Mouse (Mus musculus) cerebellum, postnatal 14 days (tissue): ENCODE results near the gene Herpud1.
A peak's percentile ranks its signal among the peaks of the same experiment; 100 is the strongest.

Source experiments
- DNase-seq, 2 experiments: peaks; one replicate each; pipeline ENCODE4 v3.0.0; 2021; ENCODE audit warnings: mixed read lengths in 2 of 2

The Herpud1 gene

DNA sequence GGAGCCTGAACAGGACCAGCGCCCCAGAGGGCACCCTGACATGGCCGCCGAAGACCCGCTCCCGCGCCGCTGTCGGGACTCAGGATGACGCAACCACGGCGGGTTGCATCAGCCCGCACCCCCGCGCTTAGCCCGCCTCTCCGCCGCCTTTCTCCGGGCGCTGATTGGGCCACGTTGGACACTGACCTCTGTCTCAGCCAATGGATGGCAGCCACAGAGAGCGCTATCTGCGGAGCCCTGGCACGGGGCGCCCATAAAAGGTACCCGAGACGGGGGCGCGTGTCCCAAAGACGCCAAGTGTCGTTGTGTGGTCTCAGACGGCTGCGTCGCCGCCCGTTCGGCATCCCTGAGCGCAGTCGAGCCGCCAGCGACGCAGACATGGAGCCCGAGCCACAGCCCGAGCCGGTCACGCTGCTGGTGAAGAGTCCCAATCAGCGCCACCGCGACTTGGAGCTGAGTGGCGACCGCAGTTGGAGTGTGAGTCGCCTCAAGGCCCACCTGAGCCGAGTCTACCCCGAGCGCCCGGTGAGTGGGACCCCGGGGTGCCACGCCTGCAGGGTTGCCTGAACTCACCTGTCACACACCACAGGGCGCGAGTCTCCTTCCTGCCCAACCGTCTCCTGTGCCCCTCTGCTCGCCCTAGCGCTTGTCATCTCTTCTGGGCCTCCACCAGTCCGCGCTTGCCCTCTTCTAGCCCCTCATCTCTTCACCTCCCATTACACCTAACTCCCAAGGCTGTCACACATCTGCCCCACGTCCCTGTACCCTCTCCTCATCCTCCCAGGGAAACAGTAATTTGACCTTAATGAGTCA, at the start of gene Herpud1:
TSS of gene Herpud1 (plus strand) at position 225 of the 813 bp plus-strand sequence.
- DNase-seq = peak; percentile 98 to 99

DNA sequence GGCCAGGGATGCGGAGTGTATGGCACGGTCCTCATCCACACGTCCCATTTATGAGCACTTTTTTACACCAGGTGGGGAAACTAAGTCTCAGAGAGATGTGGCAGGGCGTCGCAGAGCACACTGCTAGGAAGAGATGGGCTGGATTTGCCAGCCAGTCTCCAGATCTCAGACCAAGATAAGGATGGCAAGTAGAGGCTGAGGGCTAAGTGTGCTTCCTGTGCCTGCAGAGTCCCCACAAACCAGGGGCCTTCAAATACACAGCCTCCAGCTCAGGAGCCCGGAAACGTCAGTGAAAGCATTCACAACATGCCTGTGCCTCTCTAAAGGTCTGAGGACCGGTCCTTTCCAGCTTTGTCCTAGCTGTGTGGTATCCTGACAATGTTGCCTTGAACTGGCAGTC, 48.7 kb upstream of the Herpud1 start:
- DNase-seq = no peak

DNA sequence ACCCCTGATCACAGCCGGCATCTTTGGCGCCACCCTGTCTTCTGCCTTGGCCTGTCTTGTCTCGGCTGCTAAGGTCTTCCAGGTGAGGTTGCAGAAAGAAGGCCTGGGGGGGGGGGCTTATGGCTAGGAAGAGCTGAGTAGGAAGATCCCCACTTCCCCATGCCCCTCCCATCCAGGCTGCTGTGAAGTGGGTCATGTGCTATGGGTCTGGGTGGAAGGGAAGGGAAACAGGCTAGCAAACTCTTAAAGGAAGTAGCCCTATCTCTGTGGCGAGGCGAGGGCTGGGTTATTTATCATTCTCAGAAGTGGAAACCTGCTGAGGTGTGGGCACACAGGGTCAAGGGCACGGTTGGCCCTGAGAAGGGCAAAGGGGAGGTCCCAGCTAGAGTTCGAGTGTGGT, 45.4 kb upstream of the Herpud1 start:
- DNase-seq = no peak

DNA sequence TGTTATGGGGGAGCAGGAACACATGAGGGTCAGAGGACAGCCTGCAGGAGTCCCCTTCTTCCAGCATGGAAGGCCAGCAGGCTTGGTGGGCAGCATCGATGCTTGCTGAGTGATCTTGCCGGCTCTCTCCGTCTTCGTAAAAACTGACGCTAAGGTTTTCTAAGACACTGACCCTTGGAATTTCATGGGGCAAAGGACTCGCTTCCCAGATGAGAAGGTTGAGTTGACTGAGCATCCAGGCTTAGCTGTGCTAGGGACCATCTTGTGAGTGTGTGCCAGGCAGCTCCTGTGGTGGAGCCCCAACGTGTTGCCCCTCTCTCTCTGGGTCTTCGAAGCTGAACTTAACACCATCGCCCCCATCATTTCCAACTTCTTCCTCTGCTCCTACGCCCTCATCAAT, 43.5 kb upstream of the Herpud1 start:
- DNase-seq = no peak

DNA sequence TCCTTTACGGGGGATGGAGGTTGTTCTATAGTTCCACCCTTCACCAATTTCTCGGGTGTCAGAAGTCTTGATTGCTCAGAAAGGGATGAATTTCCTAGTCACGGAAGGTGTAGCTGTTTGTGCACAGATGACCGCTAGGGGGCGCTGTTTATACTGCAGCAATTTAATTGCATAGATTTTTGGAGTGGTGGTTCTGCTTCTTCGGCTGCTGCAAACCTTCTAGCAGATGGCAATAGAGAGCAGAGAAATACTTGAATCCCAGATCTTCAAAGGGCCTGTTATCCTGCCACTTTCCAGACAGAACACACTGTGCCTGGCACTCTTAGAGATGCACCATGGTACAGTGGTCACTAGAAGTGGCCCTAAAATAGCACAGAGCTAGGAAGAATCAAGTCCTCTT, 42.9 kb upstream of the Herpud1 start:
- DNase-seq = peak; percentile 90 to 93

DNA sequence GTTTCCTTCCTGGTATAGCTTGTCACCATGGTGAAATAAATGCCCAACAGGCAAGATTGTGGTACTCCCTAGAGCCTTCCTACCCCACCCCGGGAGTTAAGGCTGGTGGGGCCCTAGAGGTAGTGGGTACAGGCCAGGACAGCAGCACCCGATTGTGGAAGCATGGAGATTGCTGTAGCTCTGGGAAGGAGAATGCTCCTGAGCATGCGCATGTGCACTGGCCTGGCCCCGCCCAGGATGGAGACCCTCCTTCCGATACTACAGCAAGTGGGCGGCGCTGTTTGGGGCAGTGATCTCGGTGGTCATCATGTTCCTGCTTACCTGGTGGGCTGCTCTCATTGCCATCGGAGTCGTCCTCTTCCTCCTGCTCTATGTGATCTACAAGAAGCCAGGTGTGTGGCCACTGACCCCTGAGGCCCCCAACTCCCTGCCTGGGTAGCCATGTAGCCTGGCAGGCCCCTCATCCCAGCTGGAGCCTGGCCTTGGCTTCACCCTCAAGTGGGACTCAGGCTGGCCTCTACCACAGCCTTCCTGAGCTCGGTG, 42.4 kb upstream of the Herpud1 start:
- DNase-seq = no peak

DNA sequence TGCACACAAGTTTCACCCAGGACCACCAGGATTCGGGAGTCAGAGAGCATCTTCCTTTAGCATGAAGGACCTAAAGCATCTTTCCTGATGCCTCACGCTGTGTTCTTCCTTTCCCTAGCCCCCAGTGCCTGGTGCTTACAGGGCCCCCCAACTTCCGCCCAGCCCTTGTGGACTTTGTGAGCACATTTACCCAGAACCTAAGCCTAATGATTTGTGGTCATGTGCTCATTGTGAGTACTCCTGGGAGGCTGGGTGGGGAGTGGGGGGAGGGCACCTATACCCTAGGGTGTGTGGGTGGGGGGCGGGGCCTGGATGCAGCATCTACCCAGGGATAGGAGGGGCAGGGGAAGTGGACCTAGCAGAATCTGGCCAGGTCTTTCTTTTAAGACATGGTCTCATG, 40.6 kb upstream of the Herpud1 start:
- DNase-seq = no peak

DNA sequence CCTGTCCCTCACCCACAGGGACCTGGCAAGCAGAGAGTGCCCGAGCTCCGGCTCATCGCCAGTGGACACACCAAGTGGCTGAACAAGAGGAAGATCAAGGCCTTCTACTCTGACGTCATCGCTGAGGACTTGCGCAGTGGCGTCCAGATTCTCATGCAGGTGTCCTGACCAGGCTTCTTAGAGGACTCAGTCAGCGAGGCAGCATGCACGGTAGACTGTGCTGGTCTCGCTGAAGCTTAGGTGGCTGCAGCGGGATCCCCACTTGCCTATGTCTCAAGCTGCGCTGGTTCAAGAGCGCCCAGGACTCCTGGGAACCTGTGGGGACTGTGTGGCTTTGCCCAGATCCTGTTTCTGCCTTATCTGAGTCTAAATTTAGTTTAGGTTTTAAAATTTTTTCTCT, 40.0 kb upstream of the Herpud1 start:
- DNase-seq = no peak

DNA sequence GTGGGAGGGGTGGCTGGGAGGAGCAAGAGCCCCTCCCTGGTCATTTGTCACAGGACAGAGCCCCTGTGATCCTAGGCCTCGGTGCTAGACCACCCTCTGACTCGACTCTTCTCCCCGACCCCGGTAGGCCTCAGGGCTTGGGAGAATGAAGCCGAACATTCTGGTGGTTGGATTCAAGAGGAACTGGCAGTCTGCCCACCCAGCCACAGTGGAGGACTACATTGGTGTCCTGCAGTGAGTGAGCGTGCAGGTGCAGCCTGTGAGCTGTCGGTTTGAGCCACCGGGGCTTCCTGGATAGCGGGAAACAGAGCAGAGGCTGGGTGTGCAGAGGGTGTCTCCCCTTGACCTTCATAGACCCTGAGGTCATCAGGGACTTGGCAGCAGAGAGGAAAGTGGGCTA, 37.8 kb upstream of the Herpud1 start:
- no peak for DNase-seq

DNA sequence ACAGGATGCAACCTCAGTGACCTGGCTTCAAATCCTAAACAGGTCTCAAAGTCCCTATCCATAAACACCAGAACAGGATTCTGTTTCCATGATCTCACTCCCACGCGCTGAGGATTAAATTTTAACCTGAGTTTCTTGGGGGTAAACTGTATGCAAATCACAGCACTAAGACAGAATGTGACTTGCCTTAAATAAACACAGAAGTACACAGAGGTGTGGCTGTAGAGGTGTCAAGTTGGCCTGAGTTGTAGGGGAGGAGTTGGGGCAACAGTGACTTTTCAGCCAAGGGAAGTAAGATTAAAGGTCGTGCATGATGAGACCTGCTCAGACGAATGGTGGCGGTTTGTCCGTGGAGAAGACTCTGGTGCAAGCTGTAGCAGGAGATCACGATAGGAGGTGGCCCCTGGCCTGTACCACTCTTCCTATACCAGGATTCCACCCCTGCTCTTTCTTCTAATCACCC, 32.1 kb upstream of the Herpud1 start:
- DNase-seq = no peak

DNA sequence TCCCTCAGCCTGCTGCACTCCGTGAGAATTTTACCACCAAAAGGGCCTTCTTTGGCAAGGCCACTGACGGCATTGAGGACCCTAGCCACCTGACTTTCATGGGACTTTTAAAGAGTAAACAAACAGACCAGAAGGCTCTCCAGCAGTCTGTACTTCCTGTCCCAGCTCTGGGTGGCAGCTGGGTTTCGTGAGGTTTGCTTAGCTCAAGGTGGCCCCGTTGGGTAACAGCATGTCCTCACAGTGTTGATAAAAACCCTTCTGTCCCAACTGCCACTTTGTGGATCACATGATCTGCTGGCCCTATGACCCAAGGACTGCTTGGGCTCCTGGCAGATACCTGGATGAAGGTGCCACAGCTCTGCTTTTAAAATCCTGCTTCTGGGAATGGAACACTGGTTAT, 31.7 kb upstream of the Herpud1 start:
- DNase-seq = no peak

DNA sequence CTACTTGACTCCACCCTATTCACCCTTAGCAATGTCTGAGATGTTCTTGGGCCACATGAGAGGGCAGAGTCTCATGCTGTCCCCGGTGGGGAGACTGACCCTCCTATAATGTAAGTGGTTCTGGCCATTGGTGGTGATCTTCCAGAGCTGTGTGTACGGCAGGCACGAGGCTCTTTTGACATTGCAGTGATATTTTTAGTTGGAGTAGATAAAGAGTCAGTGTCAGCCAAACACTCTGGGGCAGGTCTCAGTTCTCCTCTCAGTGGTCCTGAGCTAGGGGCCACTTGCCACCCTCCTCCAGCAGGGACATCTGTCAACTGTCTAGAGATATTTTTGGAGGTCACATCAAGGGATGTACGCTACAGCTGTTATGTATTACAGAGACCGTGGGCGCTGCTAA, 29.0 kb upstream of the Herpud1 start:
- no peak for DNase-seq

DNA sequence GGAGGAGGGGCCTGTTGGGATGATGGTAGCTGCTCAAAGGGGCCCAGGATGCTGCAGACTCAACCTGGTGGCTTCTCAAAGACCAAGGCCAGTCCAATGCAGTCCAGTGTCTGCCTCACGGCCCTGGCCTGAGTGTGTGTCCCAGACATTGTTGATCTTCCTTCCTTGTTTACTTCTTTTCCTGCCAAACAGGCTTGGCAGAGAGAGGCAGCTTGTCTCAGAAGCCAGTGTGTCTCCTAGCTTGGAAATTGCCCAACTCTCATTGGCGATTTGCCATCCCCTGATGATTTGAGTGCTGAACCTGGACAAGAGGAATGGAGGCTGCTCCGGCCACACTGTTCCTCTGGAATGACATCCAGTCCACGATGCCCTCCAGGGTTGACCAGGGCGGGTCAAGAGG, 27.7 kb upstream of the Herpud1 start:
- DNase-seq = peak; percentile 93 to 96

DNA sequence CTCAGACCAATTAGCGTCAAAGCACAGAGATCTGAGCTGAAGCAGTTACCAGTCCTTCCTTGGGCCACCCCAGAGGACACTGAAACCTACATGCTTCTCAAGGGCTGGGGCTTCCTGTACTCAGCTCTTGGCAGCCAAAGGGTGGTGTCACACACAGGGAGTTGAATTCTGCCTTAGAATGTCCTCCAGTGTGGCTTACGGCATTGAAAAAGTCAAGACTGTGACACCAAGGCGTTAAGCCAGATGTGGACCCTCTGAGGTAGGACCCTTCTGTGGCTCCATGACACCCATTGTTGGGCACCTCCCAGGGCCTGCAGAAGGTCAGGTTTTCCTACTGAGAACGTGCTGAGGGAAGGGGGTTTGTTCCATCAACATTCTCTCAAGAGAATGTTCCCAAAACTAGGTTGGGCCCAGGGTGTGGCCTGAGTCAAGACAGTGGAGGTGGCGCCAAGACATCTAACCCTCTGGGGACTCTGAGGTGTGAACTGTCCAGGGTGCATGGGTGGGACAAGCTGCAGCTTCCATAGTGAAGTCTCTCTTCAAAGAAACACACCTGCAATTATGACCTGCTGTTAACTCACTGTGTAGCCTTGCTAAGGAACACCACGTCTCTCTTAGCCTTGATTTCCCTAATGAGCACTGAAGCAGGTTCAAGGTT, 24.3 kb upstream of the Herpud1 start:
- no peak for DNase-seq

DNA sequence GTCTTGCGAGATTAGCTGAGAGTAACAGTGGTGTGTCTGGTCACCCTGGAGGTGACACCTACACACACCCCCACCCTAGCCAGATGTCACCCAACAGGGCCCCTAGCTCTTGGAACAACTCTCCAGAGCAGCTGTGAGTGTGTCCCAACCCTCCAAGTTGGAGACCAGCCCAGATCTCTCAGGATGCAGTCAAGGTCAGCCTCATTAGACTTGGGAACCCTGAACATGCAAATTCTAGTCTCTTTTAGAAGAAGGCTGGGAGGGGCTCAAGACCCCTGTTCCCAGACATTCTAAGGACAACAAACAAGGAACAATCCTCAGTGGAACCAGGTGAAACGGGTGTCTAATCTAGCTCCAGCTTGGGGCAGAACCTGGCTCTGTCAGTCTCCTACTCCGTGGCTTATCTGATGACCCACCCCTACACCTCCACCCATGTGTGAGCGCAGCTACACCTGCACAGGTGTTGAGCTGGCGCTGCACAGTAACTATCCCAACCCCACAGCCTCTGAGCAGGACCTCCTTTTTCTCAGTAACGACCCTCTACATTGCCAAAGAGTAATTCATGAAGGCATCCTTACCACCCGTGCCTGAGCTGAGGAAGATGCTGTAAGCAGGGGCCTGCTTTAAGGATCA, 23.5 kb upstream of the Herpud1 start:
- DNase-seq = no peak

DNA sequence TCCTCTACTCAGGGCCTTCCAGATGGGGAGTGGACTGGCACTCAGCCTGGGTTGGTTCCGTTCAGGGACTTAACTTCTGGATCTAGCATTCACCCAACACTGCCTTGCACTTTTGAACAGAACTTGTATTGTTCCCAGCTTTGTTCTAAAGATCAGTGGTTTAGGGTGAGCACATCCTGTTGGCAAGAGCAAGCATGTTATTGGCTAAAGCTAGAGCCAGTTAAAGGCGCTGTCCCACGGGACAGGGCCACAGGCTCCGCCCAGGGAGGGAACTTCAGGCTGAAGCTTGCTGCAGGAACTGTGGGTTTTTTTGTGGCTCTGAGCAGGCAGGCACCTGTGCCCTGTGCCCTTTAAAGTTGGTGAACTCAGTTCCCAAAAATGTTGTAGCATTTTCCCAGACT, 22.9 kb upstream of the Herpud1 start:
- DNase-seq = no peak

DNA sequence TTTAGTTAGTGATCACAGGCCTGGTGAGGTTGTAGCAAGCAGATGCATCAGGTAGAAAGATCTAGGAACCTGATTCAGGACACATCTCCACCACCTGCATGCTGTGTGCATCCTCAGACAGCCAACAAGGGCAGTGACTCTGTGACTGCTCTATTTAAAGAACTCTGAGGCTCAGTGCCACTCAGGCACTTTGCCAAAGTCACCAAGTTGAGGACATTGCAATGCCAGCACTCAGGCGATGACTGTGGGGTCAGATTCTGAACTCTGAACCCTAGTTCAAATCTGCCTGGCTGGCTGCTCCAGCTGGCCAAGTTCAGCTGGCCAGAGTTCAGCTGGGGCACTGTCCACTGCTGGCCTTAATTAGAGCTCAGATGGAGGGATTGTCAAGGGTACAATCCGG, 22.3 kb upstream of the Herpud1 start:
- peak; percentile 46 to 50 for DNase-seq

DNA sequence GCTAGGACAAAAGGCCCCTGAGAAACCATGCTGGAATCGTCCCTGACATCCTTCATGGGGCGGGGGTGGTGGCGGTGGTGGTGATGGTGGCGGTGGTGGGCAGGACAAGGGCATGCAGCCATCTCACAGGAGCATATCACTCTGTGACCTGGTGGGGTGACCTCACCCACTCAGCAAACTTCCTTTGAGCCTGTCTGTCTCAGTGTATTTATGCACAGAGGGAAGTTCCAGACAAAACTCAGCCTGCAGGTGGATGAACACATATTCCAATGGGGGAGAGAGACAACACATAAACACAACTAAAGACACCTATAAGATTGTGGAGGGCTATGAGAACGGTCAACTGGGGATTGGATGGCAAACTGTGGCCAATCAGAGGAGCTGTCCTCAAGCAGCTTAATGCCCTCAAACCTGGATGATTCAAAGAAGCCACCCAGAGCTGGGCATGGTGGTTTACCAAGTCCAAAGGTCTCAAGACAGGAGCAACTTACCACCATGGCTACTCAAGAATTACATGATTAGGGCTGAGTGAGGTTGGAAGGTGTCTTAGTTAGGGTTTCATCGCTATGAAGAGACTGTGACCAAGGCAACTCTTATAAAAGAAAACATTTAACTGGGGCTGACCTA, 21.4 kb upstream of the Herpud1 start:
- DNase-seq = no peak

DNA sequence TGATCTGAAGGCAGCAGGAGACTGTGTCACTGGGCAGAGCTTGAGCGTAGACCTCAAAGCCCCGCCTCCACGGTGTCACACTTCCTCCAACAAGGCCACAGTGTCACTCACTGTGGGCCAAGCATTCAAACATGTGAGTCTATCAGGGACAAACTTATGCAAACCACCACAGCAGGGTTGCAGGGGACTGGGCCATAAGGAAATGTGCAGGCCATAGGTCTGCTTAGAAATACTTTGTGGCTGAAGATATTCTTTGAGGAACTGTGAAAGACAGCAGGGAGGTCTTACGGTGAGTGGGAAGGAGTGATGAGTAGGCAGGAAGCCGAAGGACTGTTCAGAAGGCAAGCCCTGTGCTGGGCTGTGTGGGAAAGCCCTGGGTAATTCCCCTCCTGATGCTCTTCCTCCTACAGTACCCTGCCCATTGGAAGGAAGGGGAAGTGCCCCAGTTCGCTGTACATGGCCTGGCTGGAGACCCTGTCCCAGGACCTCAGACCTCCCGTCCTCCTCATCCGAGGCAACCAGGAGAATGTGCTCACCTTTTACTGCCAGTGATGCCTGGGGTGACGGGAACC, 20.7 kb upstream of the Herpud1 start:
- no peak for DNase-seq

DNA sequence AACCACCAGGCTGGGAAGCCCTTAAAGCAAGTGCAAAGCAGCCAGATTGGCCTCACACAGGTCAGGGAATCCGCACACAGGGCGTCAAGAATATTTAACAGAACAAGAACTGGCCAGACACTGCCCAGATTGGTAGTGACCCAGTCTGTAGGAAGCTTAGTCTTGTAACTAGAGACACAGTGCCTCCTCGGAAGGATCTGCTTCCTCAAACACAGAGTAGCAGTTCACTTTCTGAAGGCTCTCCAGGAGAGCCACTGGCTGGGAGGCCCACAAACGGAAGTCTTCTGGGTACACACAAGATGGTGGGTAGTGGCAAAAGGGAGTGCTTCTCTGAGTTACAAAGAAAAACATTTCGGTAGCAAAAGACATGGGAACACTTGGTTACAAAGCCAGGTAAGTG, 15.4 kb upstream of the Herpud1 start:
- DNase-seq = no peak

DNA sequence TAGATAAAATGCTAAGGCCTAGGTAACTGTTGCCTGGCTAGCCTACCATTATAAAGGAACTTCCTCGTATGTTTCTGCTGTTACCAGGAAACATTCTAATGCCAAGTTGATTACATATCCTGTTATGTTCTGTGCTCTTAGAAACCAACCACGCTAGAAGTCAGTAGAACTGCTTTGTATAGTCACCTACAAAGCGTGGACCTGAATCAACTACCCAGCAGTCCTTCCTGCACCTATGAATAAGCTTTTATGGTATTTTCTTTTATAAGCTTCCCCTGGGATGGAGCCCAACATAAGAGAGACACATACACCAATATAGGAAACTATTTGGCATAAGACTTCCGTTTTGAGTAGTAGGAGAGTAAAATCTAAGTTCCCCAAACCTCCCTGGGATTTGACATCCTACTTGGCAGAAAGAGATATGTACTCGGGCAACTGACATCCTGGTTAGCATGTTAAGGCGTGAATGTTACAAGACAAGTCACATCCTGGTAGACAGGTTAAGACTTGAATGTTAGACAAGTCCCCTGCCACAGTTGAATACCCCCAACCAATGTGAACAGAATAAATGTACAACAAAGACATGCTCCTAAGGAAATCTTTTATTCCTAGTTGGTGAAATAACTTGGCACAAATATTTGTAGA, 13.2 kb upstream of the Herpud1 start:
- no peak for DNase-seq

DNA sequence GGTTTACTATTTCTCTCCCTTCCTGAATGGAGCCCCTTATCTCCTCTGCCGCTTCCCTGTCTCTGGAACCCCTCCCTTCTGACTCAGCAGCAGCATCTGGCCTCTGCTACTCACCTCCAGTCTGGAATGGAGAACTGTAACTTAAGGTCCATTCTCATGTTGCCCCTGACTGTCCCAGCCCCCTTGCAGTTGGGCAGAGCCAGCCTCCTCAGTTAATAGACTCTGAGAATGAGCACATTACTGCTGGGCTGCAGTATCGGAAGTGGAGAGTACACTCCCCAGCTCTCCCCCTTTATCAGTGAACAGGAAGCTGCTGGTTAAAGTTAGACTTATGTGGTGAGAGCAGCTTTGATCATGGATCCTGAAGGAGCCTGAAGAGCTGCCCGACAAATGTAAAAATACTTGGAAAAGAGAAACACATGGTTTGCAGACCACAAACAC, 10.7 kb upstream of the Herpud1 start:
- no peak for DNase-seq
